Mouse (Mus musculus): ENCODE results near the gene Zbtb39. TPM values are rescaled to one million over a fixed set of nuclear protein-coding genes. Genes with fewer than 3 reads are reported as not detected.

Gene Zbtb39
- 4.8 and 5.2 TPM in 2 replicates for polyA plus RNA-seq (2016; fragmentation: Nextera tagmentation; extraction: Ambion mirVana)

DNA sequence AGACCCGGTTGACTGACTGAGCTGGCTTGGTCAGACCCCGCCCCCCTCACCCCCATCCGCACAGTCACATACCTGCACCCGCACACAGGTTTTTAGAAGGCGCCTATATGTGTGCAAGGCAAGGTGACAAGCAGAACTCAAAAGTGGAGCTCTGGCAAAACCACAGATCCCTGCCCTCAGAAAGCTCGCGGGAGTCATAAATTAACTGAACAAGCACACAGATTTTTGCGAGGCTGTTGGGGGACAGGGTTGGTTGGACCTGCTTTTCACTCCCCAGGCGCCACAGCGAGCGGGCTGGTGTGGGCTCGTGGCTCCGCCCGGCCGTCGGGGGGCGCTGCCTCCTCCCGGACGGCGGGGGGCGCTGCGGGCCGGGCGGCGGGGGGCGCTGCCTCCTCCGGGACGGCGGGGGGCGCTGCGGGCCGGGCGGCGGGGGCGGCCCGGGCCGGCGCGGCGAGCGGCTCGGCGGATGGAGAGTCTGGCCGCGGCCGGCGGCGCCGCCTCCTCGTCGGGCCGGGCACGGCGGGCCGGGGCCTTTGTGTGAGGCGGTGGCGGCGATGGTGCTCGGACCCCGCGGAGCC, at the start of gene Zbtb39:
TSS of gene Zbtb39 (plus strand) at position 456 of the 578 bp plus-strand sequence.
- H3K36me3 ChIP-seq, result peaks cover 30% of the 10 kb centered on the region
- peak within 1 kb of the TSS; percentile 71 for H3K4me2 ChIP-seq (replicated peaks)
- ATAC-seq (ENCODE audit: insufficient number of reproducible peaks, insufficient read depth, low FRiP score, low TSS enrichment), result peak; percentile 62
- peak within 1 kb of the TSS; percentile 98 for H3K9ac ChIP-seq
- no peaks in the 10 kb centered on the region for H3K27me3 ChIP-seq
- no peaks in the 10 kb centered on the region for H3K9me3 ChIP-seq
- H3K4me3 ChIP-seq, result peak within 1 kb of the TSS; percentile 98
- under 1% methylated on average over 40 of the region's 61 CpGs for WGBS
- peak within 1 kb of the TSS; percentile 86 for H3K27ac ChIP-seq
- peaks cover 7% of the 10 kb centered on the region for H3K4me1 ChIP-seq

DNA sequence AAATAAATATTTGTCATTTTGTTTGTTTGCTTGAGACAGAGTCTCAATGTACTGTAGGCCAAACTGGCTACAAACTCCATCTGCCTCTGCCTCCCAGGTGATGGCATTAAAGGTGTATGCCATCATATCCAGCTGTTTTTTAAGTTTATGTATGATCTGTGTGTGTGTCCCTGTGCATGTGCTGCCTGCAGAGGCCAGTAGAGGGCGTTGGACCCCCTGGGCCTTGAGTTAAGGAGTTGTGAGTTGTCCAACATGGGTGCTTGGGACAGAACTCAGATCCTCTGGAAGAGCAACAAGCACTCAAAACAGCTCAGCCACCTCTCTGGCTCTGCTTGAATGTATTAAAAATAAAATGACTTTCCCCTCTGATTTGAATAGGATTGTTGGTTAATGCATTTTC, 48.3 kb upstream of the Zbtb39 start:
- no peaks in the 10 kb centered on the region for H3K9me3 ChIP-seq
- WGBS, result 23% methylated on average over 1 of the region's 1 CpGs
- no peak overlapping the region for H3K4me2 ChIP-seq (replicated peaks)
- no peak overlapping the region for H3K9ac ChIP-seq
- H3K27ac ChIP-seq, result no peak overlapping the region
- H3K4me3 ChIP-seq, result no peak overlapping the region
- no peak for ATAC-seq (ENCODE audit: insufficient number of reproducible peaks, insufficient read depth, low FRiP score, low TSS enrichment)
- no peaks in the 10 kb centered on the region for H3K4me1 ChIP-seq
- H3K36me3 ChIP-seq, result peaks cover 50% of the 10 kb centered on the region
- no peaks in the 10 kb centered on the region for H3K27me3 ChIP-seq

DNA sequence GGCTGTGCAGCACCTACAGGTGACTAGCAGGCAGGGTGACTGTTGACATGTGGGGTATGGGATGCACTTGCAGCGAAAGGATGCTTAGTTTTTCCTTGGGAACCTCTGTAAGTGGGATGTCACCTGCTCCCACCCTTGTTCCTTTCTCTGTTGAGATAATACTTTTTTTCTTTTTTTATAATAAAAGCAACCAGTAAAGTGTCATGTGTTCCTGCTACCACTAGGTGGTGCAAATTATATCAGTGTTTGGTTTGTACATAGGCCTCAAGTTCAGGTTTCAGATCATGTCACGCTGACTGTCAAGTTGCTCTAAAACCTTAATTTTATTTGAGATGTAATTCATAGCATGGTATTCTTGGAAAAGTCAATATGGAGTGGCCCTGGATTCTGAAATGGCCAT, 44.7 kb upstream of the Zbtb39 start:
- no peaks in the 10 kb centered on the region for H3K9me3 ChIP-seq
- no peak overlapping the region for H3K4me2 ChIP-seq (replicated peaks)
- no peak for ATAC-seq (ENCODE audit: insufficient number of reproducible peaks, insufficient read depth, low FRiP score, low TSS enrichment)

DNA sequence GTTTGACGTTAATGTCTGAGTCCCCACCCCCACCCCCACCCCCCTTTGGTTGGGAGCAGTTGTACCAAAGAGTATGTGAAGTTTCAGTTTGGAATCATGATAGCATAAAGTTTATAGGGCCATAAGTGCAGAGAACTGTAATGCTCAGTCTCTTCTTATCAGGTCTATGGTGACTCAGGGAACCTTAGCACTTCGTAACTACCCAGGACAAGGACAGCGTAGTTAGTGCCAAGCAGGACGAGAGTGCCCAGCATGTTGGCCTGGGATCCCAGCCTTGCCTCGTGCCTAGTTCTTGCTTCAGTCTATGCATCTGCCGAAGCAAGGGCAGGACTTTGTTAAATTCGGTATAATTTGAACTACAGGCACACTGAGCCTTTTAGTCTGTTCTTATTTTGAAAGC, 43.6 kb upstream of the Zbtb39 start:
- WGBS, result 94% methylated on average over 7 of the region's 7 CpGs
- no peak overlapping the region for H3K9ac ChIP-seq
- H3K4me1 ChIP-seq, result no peaks in the 10 kb centered on the region
- no peak overlapping the region for H3K27ac ChIP-seq
- H3K9me3 ChIP-seq, result no peaks in the 10 kb centered on the region
- no peak overlapping the region for H3K4me2 ChIP-seq (replicated peaks)
- no peak for ATAC-seq (ENCODE audit: insufficient number of reproducible peaks, insufficient read depth, low FRiP score, low TSS enrichment)
- H3K27me3 ChIP-seq, result no peaks in the 10 kb centered on the region
- peaks cover 70% of the 10 kb centered on the region for H3K36me3 ChIP-seq
- H3K4me3 ChIP-seq, result no peak overlapping the region

More for the DNA sequence above, 44.7 kb upstream of the Zbtb39 start:
- WGBS, result 51% methylated on average over 2 of the region's 2 CpGs
- no peak overlapping the region for H3K4me3 ChIP-seq
- no peaks in the 10 kb centered on the region for H3K27me3 ChIP-seq
- peaks cover 73% of the 10 kb centered on the region for H3K36me3 ChIP-seq
- no peaks in the 10 kb centered on the region for H3K4me1 ChIP-seq
- no peak overlapping the region for H3K9ac ChIP-seq
- H3K27ac ChIP-seq, result no peak overlapping the region

DNA sequence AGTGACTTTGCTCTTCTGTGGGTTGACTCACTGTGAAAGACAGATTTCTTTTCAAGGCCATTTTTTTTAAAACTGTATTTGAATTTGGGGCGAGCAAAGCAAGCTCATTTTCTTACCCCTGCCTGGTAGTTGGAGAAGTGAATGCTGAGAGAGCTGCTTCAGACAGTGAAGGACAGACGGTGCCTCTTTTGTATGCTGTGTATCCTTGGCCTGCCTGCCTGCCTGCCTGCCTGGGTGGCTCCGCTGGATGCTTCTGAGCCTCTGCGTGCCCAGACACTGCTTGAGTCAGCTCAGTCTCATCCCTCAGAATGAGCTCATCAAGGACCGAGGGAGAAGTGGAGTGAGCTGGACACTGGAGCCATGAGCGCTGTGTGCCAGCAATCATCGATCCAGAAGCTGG, 40.4 kb upstream of the Zbtb39 start:
- Histone ChIP-seq H3K9ac (no peak overlapping the region), H3K27ac (no peak overlapping the region), H3K4me2 (replicated peaks) (no peak overlapping the region), H3K4me1 (no peaks in the 10 kb centered on the region), H3K27me3 (no peaks in the 10 kb centered on the region), H3K9me3 (no peaks in the 10 kb centered on the region), H3K4me3 (no peak overlapping the region), H3K36me3 (peaks cover 53% of the 10 kb centered on the region)
- 89% methylated on average over 7 of the region's 7 CpGs for WGBS
- ATAC-seq (ENCODE audit: insufficient number of reproducible peaks, insufficient read depth, low FRiP score, low TSS enrichment), result no peak

DNA sequence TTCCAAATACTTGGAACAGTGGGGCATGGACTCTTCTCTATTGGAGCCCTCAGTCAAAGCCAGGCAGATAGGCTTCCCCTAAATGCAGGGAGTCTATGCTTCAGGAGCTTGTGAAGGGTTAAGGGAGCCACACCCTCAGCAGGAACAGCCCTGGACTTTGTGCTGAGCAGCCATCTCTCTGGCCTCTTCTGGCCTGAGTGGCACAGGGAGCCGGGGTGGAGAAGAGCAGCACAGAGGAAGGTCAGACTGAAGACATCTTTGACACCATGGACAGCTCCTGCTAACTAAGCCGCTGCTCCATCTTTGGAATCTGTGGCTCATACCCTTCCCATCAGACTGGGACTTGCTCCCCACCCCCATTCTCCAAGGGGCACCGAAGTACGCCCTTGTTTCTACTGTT, 36.0 kb upstream of the Zbtb39 start:
- H3K27ac ChIP-seq, result no peak overlapping the region
- WGBS, result 47% methylated on average over 4 of the region's 4 CpGs
- no peaks in the 10 kb centered on the region for H3K27me3 ChIP-seq
- no peak overlapping the region for H3K4me2 ChIP-seq (replicated peaks)
- H3K9ac ChIP-seq, result no peak overlapping the region
- H3K9me3 ChIP-seq, result no peaks in the 10 kb centered on the region
- H3K4me3 ChIP-seq, result no peak overlapping the region
- H3K36me3 ChIP-seq, result peaks cover 19% of the 10 kb centered on the region
- no peak for ATAC-seq (ENCODE audit: insufficient number of reproducible peaks, insufficient read depth, low FRiP score, low TSS enrichment)
- 0 out of 2 replicates have a peak, but pooled peaks cover 3% of the 10 kb centered on the region for H3K4me1 ChIP-seq

DNA sequence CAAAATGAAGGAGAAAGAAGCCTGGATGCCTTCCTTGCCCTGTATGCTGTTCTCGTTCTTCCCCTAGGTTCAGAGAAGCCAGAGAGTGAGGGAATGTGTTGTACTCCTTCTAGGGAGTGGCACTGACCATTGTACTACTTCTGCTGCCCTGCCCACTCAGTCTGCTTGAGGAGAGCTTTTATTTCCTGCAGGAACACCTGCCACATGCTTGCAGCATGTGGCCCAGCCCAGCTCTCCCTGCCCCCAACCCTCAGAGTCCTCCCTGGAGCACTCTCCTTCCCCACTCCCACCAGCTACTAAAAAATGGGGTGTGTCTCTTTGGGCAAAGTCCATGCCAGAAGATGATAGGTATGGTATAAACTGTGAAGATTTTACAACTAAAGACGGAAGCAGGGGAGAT, 35.0 kb upstream of the Zbtb39 start:
- Histone ChIP-seq H3K4me3 (no peak overlapping the region), H3K27me3 (no peaks in the 10 kb centered on the region), H3K9me3 (no peaks in the 10 kb centered on the region), H3K27ac (no peak overlapping the region), H3K4me2 (replicated peaks) (no peak overlapping the region), H3K4me1 (0 out of 2 replicates have a peak, but pooled peaks cover 3% of the 10 kb centered on the region), H3K9ac (no peak overlapping the region), H3K36me3 (peaks cover 10% of the 10 kb centered on the region)
- WGBS, result 77% methylated on average over 2 of the region's 2 CpGs
- no peak for ATAC-seq (ENCODE audit: insufficient number of reproducible peaks, insufficient read depth, low FRiP score, low TSS enrichment)

DNA sequence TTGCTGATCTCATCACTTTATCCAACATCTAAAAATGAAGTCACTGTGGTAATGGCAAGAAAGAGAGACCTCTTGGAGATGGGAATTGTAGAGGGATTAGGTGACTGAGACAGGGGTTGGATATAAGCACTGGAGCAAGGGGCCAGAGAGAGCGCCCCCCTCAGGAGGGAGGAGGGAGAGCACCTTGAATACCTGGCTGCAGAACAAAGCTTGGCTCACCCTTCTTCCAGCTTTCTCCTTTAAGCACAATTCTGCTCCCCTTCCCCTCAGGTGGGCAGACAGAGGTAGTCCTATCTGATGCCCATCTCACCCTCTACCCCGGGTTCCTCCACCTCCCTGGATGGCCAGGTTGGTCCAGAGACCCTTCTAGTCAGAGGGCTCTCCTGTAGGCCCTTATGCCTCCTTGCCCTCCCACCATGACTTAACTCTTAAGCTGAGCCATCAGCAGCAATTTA, 34.5 kb upstream of the Zbtb39 start, which contains the start of gene Myo1a:
TSS of gene Myo1a (plus strand) at position 405 of the 455 bp plus-strand sequence.
- H3K4me2 ChIP-seq (replicated peaks), result no peak within 1 kb of the TSS
- ATAC-seq (ENCODE audit: insufficient number of reproducible peaks, insufficient read depth, low FRiP score, low TSS enrichment), result no peak
- no peak within 1 kb of the TSS for H3K4me3 ChIP-seq
- 0 out of 2 replicates have a peak, but pooled peaks cover 3% of the 10 kb centered on the region for H3K4me1 ChIP-seq
- no peaks in the 10 kb centered on the region for H3K9me3 ChIP-seq
- H3K36me3 ChIP-seq, result peaks cover 6% of the 10 kb centered on the region; the same call in 1 of the 2 replicates
- 27% methylated on average over 2 of the region's 2 CpGs for WGBS
- H3K27me3 ChIP-seq, result no peaks in the 10 kb centered on the region
- H3K27ac ChIP-seq, result no peak within 1 kb of the TSS
- H3K9ac ChIP-seq, result no peak within 1 kb of the TSS

DNA sequence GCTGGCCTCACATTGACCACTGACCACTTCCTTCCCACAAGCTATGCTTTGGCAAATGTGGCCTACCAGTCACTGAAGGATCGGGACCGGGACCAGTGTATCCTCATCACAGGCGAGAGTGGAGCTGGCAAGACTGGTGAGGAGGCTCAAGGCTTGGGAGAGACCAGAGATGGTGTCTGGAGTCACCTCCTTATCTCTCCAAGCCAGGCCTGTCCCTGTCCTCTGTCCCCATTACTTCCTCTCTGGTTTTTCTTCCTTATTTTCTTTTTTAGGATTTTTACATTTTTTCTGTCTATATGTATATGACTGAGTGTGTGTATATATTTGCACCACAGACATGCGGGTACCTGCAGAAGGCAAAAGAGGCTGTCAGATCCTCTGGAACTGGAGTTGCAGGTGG, 33.6 kb upstream of the Zbtb39 start:
- Histone ChIP-seq H3K4me3 (no peak overlapping the region), H3K4me2 (replicated peaks) (no peak overlapping the region), H3K4me1 (0 out of 2 replicates have a peak, but pooled peaks cover 3% of the 10 kb centered on the region), H3K27ac (no peak overlapping the region), H3K9me3 (no peaks in the 10 kb centered on the region), H3K36me3 (no peaks in the 10 kb centered on the region), H3K9ac (no peak overlapping the region), H3K27me3 (no peaks in the 10 kb centered on the region)
- ATAC-seq (ENCODE audit: insufficient number of reproducible peaks, insufficient read depth, low FRiP score, low TSS enrichment), result no peak
- WGBS, result 91% methylated on average over 4 of the region's 4 CpGs

DNA sequence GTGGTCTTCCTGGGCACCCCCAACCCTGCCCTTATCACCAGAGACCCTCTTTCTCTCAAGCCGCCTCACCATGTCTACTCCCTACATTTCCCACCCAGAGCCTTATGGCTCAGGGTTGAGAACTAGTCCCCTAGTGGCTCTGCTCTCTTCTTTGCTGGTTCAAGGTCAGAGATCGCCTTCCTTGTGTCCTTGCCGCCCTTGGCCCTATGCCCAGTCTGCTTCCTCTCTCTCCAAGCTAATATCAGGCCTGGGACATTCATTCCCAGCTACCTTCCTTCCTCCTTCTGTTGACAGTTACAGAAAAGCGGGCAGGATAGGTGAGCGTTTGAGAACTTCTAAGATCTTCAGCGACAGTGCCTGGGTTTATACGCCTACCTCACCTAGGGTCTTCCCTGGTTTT, 31.6 kb upstream of the Zbtb39 start:
- H3K27me3 ChIP-seq, result no peaks in the 10 kb centered on the region
- WGBS, result 88% methylated on average over 7 of the region's 7 CpGs
- no peak overlapping the region for H3K4me3 ChIP-seq
- no peaks in the 10 kb centered on the region for H3K9me3 ChIP-seq
- peaks cover 8% of the 10 kb centered on the region for H3K4me1 ChIP-seq
- no peak overlapping the region for H3K4me2 ChIP-seq (replicated peaks)
- no peak overlapping the region for H3K9ac ChIP-seq
- H3K27ac ChIP-seq, result no peak overlapping the region
- ATAC-seq (ENCODE audit: insufficient number of reproducible peaks, insufficient read depth, low FRiP score, low TSS enrichment), result no peak
- H3K36me3 ChIP-seq, result no peaks in the 10 kb centered on the region

DNA sequence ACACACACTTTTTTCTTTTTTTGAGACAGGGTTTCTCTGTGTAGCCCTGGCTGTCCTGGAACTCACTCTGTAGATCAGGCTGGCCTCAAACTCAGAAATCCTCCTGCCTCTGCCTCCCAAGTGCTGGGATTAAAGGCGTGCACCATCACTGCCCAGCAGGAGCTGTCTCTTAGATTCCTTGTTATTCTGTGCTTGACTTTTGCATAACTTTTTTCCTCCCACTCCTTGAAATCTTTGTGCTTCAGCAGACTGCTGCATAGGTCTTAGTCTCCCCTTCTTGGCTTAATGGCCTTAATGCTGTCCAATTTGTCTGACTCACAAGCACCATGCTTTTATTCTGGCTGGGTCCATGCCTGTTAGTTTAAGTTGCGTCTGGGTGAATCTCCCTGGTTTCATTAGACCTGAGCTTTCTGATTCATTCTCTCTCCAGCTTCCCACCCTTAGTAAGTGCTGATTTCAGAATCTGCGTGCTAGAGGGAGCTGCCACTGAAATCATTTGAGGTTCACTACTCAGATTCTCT, 30.4 kb upstream of the Zbtb39 start:
- H3K27ac ChIP-seq, result no peak overlapping the region
- H3K27me3 ChIP-seq, result no peaks in the 10 kb centered on the region
- WGBS, result 86% methylated on average over 3 of the region's 3 CpGs
- no peak overlapping the region for H3K9ac ChIP-seq
- H3K4me1 ChIP-seq, result peaks cover 11% of the 10 kb centered on the region
- no peaks in the 10 kb centered on the region for H3K36me3 ChIP-seq
- no peaks in the 10 kb centered on the region for H3K9me3 ChIP-seq
- H3K4me2 ChIP-seq (replicated peaks), result no peak overlapping the region
- H3K4me3 ChIP-seq, result no peak overlapping the region
- ATAC-seq (ENCODE audit: insufficient number of reproducible peaks, insufficient read depth, low FRiP score, low TSS enrichment), result no peak

DNA sequence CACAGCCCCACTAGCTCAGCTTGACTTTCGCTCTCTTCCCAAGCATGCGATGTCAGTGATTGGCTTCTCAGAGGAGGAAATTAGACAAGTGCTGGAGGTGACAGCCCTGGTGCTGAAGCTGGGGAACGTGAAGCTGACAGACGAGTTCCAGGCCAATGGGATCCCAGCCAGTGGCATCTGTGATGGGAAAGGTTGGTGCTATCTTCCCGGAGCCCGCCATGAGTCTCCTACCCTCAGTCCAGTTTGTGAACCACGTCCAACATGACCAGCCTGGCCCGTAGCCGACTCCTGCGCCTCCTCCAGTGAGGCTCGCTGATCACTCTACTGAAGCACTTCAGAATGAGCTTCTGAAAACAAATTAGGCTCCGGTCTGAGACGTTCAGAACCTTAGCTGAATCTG, 29.0 kb upstream of the Zbtb39 start:
- WGBS, result 76% methylated on average over 13 of the region's 13 CpGs
- Histone ChIP-seq H3K9me3 (no peaks in the 10 kb centered on the region), H3K4me3 (no peak overlapping the region), H3K9ac (no peak overlapping the region), H3K4me2 (replicated peaks) (no peak overlapping the region), H3K27ac (no peak overlapping the region), H3K4me1 (peaks cover 11% of the 10 kb centered on the region), H3K36me3 (no peaks in the 10 kb centered on the region), H3K27me3 (no peaks in the 10 kb centered on the region)
- ATAC-seq (ENCODE audit: insufficient number of reproducible peaks, insufficient read depth, low FRiP score, low TSS enrichment), result no peak
